Mouse (Mus musculus) E14TG2a.4 (cell line): ENCODE data around the gene Cep70.

Experiments
- CTCF ChIP-seq: conservative IDR thresholded peaks from 2 replicates; pipeline ENCODE4 v1.5.1; 2014; ENCODE audit warnings: low read length
- NANOG ChIP-seq: IDR thresholded peaks from 2 replicates; pipeline ENCODE4 v1.6.1; 2014; ENCODE audit warnings: borderline replicate concordance, low read length, mixed read lengths
- POU5F1 ChIP-seq: IDR thresholded peaks from 2 replicates; pipeline ENCODE4 v1.6.1; 2014; ENCODE audit warnings: low read length, borderline replicate concordance

DNA sequence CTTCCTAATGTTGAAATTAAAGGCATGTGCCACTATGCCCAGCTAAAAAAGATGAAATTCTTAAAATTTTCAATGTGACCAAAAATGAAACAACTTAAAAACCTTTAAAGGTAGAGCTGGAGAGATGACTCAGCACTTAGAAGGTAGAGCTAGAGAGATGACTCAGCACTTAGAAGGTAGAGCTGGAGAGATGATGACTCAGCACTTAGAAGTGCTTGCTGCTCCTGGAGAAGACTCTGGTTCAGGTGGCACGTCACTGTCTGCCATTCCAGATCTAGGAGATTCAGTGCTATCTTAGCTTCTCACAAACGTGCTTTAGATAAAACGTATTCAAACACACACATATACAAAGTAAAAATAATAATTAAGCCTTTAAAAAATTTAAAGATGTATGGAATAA is 13.7 kb downstream of the Cep70 start:
- TF ChIP-seq CTCF: no peak
- TF ChIP-seq POU5F1: no peak
- TF ChIP-seq NANOG: no peak
